Mouse (Mus musculus): Measurements from ENCODE around the gene Sgk1.

The Sgk1 gene

GRCm38 (mm10) chr10:21868221-21868620 is 13.8 kb upstream of the Sgk1 start:
- in situ Hi-C loops (cut with MboI, MseI), result no loop called here

DNA sequence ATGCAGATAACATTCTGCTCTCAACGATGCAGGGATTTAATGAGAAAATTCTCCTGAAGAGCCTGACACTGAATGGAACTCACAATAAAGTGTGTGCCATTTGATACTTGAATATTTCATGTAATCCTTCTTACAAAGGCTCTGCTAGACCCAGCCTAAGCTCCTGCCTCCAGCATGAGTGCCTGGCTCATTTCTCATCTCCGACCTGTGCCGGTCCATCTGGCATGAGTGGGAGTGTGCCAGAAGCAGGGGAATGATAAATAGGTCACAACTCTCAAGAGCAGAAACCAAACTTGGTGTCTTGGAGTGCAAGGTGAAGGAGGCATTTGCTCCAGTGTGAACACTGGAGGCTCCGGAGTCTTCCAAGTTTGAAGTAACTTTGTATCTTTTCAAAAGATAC is 13.4 kb upstream of the Sgk1 start:
- in situ Hi-C loops (cut with MboI, MseI), result no loop called here

GRCm38 (mm10) chr10:21881837-21882183 is 174 bp upstream of the Sgk1 start:
- in situ Hi-C loops (cut with MboI, MseI), result no loop called here

- in situ Hi-C loops (cut with MboI, MseI), result no loop called here
Observed at GRCm38 (mm10) chr10:21883587-21883986, 1.6 kb downstream of the Sgk1 start.

- in situ Hi-C loops (cut with MboI, MseI), result no loop called here
Observed at GRCm38 (mm10) chr10:21884534-21884933, 2.5 kb downstream of the Sgk1 start.

DNA sequence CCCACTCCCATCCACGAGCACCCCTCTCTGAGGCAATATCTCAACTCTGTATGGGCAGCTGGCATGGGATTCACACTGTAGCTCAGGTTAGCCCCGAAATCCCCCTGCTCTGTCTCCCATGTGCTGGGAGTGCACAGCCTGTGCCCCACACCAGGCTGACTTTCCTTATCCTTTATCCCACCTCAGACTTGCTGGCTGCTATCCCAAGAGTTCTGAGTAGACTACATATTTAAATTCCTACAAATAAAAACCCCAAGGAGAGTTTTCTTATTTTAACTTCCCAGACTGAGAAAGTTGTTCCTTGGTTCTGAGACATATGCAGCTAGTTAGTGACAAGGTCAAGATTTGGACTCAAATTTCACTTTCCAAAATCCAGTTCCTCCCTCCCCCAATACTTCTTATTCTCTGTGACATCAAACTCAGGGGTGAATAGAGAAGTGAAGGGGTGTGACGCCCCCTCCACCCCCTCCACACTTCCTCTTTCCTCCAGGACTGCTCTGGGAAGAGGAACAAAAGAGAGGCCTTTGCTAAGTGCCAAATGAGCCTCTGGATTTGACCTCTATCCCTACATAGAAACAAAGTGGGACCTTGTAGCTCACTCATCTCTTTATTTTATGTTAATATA is 7.3 kb downstream of the Sgk1 start:
- in situ Hi-C loops (cut with MboI, MseI), result no loop called here

DNA sequence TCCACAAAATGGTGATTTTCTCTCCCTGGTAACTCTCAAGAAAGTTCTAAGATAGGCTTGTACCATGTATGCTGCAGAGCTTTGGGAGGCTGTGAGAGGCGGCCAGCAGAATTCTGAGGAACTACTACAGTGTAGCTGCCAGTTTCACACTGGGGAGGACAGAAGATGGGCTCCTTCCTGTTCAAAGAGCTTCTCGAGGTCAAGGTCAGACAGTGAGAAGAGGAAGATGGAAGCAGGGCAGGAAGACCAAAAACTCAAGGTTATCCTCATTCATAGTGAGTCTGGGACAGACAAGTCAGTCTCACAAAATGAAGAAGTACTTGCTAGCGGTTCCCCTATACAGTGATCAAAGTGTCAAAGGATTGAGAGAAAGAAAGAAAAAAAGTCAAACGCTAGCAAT is 8.3 kb downstream of the Sgk1 start:
- in situ Hi-C loops (cut with MboI, MseI), result loop anchor here (10.0 kb wide), 1 partner anchor 1885 kb away; no protein-coding TSS in a partner anchor

GRCm38 (mm10) chr10:21891442-21891841 is 9.5 kb downstream of the Sgk1 start:
- in situ Hi-C loops (cut with MboI, MseI), result loop anchor here (10.0 kb wide), 1 partner anchor 1887 kb away; no protein-coding TSS in a partner anchor

GRCm38 (mm10) chr10:21892104-21892503 is 10.1 kb downstream of the Sgk1 start:
- in situ Hi-C loops (cut with MboI, MseI), result loop anchor here (10.0 kb wide), 1 partner anchor 1887 kb away; no protein-coding TSS in a partner anchor

DNA sequence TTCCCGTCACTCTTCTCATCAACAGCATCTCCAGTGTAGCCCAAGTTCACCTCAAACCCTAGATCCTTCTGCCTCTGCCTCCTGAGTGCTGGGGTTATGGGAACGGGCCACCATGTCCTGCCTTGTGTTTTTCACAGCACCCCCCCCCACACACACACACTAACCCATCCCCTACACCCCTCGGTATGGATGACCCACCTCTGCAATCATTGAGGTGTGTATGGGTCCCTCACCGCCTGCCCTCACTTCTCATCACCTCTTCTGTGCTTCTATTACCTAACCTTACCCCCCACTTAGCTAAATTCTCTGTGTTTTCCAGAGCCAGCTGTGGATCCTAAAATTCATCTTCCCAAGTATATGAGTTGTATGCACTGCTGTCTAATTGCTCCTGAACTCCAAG is 16.4 kb downstream of the Sgk1 start:
- in situ Hi-C loops (cut with MboI, MseI), result loop anchor here (10.0 kb wide), 1 partner anchor 1894 kb away; no protein-coding TSS in a partner anchor

GRCm38 (mm10) chr10:21898851-21899250 is 16.9 kb downstream of the Sgk1 start:
- in situ Hi-C loops (cut with MboI, MseI), result loop anchor here (10.0 kb wide), 1 partner anchor 1894 kb away; no protein-coding TSS in a partner anchor

DNA sequence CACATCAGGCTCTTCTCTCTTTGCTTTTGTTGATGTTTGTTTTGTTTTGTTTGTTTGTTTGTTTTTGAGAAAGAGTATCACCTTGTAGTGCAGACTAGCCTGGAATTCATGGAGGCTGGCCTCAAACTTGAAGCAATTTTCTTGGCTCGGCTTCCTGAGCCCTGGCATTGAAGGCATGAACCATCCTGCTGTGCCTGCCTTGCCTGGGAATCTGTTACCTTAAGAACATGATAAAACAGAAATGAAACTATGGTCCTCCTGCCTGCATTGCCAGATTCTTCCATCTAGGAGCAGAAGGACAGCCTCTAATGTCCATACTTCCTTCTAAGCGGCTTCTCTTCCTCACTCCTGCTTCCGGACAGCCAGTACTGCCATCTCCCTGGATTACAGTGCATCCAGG is 17.4 kb downstream of the Sgk1 start:
- in situ Hi-C loops (cut with MboI, MseI), result loop anchor here (10.0 kb wide), 1 partner anchor 1895 kb away; no protein-coding TSS in a partner anchor

DNA sequence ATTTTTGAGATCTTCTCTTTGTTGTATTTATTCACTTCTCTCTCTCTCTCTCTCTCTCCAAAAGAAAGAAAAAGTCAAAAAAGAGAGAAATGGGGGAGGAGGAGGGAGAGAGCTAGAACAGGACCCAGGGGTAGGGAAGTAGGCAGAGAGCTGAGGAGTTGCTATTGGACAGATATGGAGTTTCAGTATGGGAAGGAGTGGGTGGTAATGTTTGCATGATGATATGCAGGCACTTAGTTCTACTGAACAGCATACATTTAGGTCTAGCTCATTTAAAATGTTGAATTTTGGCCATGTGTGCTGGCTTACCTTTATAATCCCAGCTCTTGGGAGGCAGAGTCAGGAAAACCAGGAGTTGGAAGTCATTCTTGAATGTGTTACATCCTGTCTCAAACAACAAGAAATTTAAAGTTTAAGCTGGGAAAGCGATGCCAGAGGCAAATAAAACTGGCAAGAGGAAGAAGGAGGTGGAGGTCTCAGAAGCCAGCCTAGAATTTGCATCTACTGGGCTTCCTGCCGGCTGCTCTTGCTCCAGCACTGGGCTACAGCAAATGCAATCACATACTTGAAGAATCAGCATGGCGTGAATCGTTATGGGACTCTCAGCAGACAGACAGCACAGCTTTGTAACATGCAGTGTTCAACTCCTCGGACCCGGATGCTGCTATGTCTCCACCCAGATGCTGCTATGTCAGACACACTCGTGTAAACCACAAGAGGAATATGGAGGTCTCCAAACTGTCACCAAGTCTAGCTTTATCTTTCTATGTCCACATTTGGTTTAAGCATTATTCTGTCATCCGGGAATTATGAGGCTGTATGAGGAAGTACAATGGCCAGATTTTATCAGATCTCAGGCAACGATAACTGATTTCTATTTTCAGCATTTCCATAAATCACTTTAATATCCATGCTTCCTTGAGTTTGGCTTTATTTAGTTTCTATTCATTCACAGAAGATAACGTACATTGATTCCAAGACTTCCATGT is 20.5 kb downstream of the Sgk1 start:
- in situ Hi-C loops (cut with MboI, MseI), result no loop called here

GRCm38 (mm10) chr10:21904151-21904550 is 22.2 kb downstream of the Sgk1 start:
- in situ Hi-C loops (cut with MboI, MseI), result no loop called here

DNA sequence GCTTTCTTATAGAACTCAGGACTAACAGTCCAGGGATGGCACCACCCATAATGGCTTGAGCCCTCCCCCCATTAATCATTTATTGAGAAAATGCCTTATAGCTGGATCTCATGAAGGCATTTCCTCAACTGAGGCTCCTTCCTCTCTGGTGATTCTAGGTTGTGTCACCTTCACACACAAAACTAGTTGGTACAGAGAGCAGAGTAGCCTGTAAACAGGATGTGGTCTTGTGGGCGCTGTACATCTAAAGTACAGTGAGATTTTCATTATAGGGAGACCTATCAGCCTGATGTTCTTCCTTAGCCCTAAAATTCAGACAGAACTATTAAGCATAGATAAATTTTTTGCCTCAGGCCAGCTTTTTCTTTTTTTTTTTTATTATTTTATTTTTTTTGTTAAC is 23.6 kb downstream of the Sgk1 start:
- in situ Hi-C loops (cut with MboI, MseI), result no loop called here

DNA sequence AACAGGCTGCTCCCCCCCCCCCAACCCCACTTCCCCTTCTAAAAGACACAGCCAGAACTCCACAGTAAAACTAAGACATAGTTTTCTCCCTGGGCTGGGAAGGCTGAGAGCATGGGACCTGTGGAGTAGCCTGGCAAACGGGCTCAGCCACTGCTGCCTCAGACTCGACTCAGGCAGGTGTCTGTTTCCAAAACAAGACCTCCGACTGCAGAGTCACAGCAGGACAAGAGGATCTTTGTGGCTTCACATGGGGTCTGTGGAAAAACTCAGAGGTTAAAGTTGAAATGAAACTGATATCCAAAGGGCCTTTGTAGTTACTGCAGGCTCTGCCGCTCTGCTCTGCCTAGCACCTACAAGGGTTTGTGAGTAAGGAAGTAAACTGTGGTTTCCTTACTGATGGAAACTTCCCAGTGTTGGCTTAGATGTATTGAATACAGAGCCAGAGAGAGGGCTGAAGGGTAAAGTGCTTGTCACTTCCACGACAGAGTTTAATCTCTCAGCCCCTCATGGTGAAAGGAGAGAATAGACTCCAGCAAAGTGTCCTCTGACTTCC is 25.0 kb downstream of the Sgk1 start:
- in situ Hi-C loops (cut with MboI, MseI), result no loop called here

DNA sequence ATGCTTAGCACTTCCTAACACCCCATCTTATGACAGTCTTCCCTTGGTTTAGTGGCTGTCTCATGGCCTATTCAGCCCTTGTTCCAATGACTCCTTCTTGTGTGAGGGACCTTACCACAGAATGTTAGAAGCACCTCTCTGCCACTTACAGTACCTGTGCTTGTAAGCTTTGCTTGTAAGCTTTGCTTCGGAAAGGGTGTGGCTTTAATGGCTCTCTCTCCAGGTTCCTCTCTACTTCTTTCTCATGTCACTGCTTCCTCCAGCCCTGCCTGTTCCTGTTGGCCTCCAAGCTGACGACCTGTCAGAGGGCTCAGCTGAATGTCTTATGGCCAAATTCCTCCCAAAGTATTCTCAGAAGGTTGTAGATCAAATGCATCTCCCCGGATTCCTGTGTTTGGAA is 25.8 kb downstream of the Sgk1 start:
- in situ Hi-C loops (cut with MboI, MseI), result no loop called here

- in situ Hi-C loops (cut with MboI, MseI), result no loop called here
Observed at GRCm38 (mm10) chr10:21908686-21909085, 26.7 kb downstream of the Sgk1 start.

DNA sequence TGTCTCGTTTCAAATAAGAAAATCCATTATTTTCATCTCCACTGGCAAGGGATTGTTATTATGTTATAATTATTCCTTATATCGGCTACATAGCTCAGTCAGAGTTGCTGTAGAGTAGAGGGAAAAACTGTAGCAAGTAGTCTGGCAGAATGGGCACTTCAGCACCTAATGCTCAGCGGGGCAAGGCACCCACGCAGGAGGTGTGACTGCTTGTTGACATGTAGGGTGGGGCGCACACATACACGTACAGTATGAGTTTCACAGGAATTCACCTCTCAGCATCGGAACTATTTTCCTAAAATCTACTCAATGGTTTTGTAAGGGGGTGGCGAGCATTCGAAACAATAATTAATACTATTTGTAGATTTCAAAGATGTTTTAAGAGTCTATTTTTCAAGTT is 28.4 kb downstream of the Sgk1 start:
- in situ Hi-C loops (cut with MboI, MseI), result no loop called here

GRCm38 (mm10) chr10:21911303-21911947 is 29.4 kb downstream of the Sgk1 start:
- in situ Hi-C loops (cut with MboI, MseI), result no loop called here

DNA sequence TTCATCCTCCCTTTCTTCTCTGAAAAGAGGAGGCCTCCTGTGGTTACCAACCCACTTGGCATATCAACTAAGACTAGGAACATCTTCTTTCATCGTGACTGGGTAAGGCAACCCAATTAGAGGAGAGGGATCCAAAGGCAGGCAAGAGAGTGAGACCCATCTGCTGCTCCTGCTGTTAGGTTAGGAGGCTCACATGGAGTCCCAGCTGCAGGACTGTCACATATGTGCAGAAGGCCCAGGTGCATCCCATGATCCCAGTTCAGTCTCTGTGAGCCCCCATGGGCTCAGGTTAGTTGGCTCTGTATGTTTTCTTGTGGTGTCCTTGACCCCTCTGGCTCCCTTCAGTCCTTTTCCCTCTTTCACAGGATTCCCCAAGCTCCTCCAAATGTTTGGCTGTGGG is 32.8 kb downstream of the Sgk1 start:
- in situ Hi-C loops (cut with MboI, MseI), result no loop called here
